Mouse (Mus musculus): ENCODE data around the gene Crx. TPM values are rescaled to one million over a fixed set of nuclear protein-coding genes. Genes with fewer than 3 reads are reported as not detected.

The Crx gene
- polyA plus RNA-seq, 1 experiment from 2014 or later = not detected

DNA sequence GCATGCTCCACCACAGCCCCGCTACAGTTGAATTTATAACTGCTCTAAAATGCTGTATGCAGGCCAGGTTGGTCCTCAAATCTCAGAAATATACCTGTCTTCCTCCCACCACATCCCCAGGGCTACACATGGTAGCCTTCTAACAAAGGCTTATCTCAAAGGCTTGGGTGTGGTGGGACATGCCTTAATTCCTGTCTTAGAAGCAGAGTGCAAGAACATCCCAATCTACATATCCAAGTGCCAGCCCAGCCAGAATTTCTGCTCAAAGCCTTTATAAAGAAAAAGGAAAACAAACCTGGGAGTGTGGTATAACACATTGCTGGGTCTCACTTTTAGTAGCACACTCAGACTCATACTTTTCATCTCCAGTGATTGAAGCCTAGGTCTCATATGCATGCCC, 14.5 kb upstream of the Crx start:
- no peak for DNase-seq (ENCODE audit: low spot score)
- ATAC-seq (replicated peaks; ENCODE audit: low FRiP score) = no peak
- Histone ChIP-seq H3K27me3 (ENCODE audit: control insufficient read depth, insufficient read depth, low read length) (no peaks in the 10 kb centered on the region), H3K4me2 (ENCODE audit: low read depth, low read length, severe bottlenecking) (no peak overlapping the region), H3K27ac (ENCODE audit: low read depth, low read length) (no peak overlapping the region), H3K9me3 (ENCODE audit: control insufficient read depth, low read length) (no peaks in the 10 kb centered on the region), H3K4me3 (ENCODE audit: low read depth, low read length) (no peak overlapping the region), H3K9ac (ENCODE audit: low read length) (no peak overlapping the region), H3K4me1 (replicated peaks; ENCODE audit: control insufficient read depth, insufficient read depth, low read length) (no peaks in the 10 kb centered on the region), H3K36me3 (ENCODE audit: control insufficient read depth, insufficient read depth, low read length) (no peaks in the 10 kb centered on the region)
- 87% methylated on average over 1 of the region's 1 CpGs for WGBS

DNA sequence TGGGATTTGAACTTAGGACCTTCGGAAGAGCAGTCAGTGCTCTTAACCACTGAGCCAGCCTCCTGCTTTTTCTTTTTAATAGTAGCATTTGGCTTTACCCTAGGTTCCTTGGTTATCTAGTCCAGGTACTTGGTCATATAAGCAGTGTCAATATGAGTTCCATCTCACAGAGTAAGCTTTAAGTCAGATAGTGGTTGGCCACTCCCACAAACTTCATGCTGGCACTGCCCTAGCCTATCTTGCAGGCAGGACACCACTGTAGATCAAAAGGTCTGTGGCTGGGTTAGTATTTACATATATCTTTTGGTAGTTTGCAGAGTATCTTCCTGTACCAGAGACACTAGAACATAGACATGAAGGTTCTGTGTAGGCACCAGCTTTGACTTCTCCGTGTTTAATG, 4.4 kb upstream of the Crx start:
- Histone ChIP-seq H3K4me3 (ENCODE audit: low read depth, low read length) (no peak overlapping the region), H3K4me1 (replicated peaks; ENCODE audit: control insufficient read depth, insufficient read depth, low read length) (no peaks in the 10 kb centered on the region), H3K9ac (ENCODE audit: low read length) (no peak overlapping the region), H3K9me3 (ENCODE audit: control insufficient read depth, low read length) (no peaks in the 10 kb centered on the region), H3K4me2 (ENCODE audit: low read depth, low read length, severe bottlenecking) (no peak overlapping the region), H3K27ac (ENCODE audit: low read depth, low read length) (no peak overlapping the region), H3K36me3 (ENCODE audit: control insufficient read depth, insufficient read depth, low read length) (no peaks in the 10 kb centered on the region), H3K27me3 (ENCODE audit: control insufficient read depth, insufficient read depth, low read length) (no peaks in the 10 kb centered on the region)
- no peak for ATAC-seq (replicated peaks; ENCODE audit: low FRiP score)
- DNase-seq (ENCODE audit: low spot score) = no peak
- 86% methylated on average over 2 of the region's 2 CpGs for WGBS

- H3K4me3 ChIP-seq (ENCODE audit: low read depth, low read length) = no peak within 1 kb of the TSS
- WGBS = 82% methylated on average over 2 of the region's 2 CpGs
- no peak within 1 kb of the TSS for H3K27ac ChIP-seq (ENCODE audit: low read depth, low read length)
Observed at GRCm38 (mm10) chr7:15882317-15882716, 2.5 kb upstream of the Crx start, which contains the start of gene Crxos. Crxos (plus strand) TSS chr7:15882617.

DNA sequence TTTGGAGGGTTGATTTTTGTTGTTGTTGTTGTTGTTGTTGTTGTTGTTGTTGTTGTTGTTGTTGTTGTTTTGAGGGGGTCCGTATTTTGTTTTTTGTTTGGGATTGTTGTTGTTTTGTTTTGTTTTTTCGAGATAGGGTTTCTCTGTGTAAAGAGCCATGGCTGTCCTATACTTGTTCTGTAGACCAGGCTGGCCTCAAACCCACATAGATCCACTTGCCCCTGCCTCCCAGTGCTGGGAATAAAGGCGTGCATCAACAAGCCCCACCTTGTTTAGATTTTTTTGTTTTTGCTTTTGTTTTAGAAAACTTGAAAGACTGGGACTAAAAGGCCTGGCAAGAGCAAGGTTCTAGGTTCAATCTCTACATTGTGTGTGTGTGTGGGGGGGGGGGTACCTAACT, 2.1 kb upstream of the Crx start:
- DNase-seq (ENCODE audit: low spot score) = no peak
- 50% methylated on average over 3 of the region's 3 CpGs for WGBS
- Histone ChIP-seq H3K9me3 (ENCODE audit: control insufficient read depth, low read length) (no peaks in the 10 kb centered on the region), H3K4me1 (replicated peaks; ENCODE audit: control insufficient read depth, insufficient read depth, low read length) (no peaks in the 10 kb centered on the region), H3K27ac (ENCODE audit: low read depth, low read length) (no peak overlapping the region), H3K9ac (ENCODE audit: low read length) (no peak overlapping the region), H3K27me3 (ENCODE audit: control insufficient read depth, insufficient read depth, low read length) (no peaks in the 10 kb centered on the region), H3K4me2 (ENCODE audit: low read depth, low read length, severe bottlenecking) (no peak overlapping the region), H3K4me3 (ENCODE audit: low read depth, low read length) (no peak overlapping the region), H3K36me3 (ENCODE audit: control insufficient read depth, insufficient read depth, low read length) (no peaks in the 10 kb centered on the region)
- ATAC-seq (replicated peaks; ENCODE audit: low FRiP score) = peak; percentile 57

More at GRCm38 (mm10) chr7:15882317-15882716, 2.5 kb upstream of the Crx start, which contains the start of gene Crxos:
- H3K36me3 ChIP-seq (ENCODE audit: control insufficient read depth, insufficient read depth, low read length) = no peaks in the 10 kb centered on the region
- DNase-seq (ENCODE audit: low spot score) (no peak), ATAC-seq (replicated peaks; ENCODE audit: low FRiP score) (no peak)
- no peaks in the 10 kb centered on the region for H3K27me3 ChIP-seq (ENCODE audit: control insufficient read depth, insufficient read depth, low read length)
- H3K4me1 ChIP-seq (replicated peaks; ENCODE audit: control insufficient read depth, insufficient read depth, low read length) = no peaks in the 10 kb centered on the region
- H3K9me3 ChIP-seq (ENCODE audit: control insufficient read depth, low read length) = no peaks in the 10 kb centered on the region
- H3K9ac ChIP-seq (ENCODE audit: low read length) = no peak within 1 kb of the TSS
- no peak within 1 kb of the TSS for H3K4me2 ChIP-seq (ENCODE audit: low read depth, low read length, severe bottlenecking)

DNA sequence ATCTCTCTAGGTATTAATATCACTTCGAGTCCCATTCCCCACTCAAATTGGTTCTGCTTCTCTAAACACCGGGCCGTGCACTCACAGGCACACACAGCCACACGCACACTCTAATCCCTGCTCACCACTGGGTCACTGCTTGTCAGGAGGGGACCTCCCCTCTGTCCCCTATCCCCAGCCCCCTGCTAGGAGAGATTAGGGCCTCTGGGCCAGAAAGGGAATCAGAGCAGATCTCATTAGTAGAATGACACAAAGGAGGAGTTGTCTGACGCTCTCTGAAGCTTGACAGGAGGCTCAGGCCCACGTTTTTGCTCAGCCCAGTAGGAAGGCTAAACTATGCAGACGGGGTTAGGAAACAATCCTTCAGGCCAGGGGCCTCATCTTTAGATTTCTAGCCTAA, 1.6 kb upstream of the Crx start:
- Histone ChIP-seq H3K4me2 (ENCODE audit: low read depth, low read length, severe bottlenecking) (no peak overlapping the region), H3K27me3 (ENCODE audit: control insufficient read depth, insufficient read depth, low read length) (no peaks in the 10 kb centered on the region), H3K9ac (ENCODE audit: low read length) (no peak overlapping the region), H3K9me3 (ENCODE audit: control insufficient read depth, low read length) (no peaks in the 10 kb centered on the region), H3K36me3 (ENCODE audit: control insufficient read depth, insufficient read depth, low read length) (no peaks in the 10 kb centered on the region), H3K27ac (ENCODE audit: low read depth, low read length) (no peak overlapping the region), H3K4me1 (replicated peaks; ENCODE audit: control insufficient read depth, insufficient read depth, low read length) (no peaks in the 10 kb centered on the region), H3K4me3 (ENCODE audit: low read depth, low read length) (no peak overlapping the region)
- WGBS = 1% methylated on average over 7 of the region's 7 CpGs
- DNase-seq (ENCODE audit: low spot score) (peak; percentile 52), ATAC-seq (replicated peaks; ENCODE audit: low FRiP score) (peak; percentile 77)

DNA sequence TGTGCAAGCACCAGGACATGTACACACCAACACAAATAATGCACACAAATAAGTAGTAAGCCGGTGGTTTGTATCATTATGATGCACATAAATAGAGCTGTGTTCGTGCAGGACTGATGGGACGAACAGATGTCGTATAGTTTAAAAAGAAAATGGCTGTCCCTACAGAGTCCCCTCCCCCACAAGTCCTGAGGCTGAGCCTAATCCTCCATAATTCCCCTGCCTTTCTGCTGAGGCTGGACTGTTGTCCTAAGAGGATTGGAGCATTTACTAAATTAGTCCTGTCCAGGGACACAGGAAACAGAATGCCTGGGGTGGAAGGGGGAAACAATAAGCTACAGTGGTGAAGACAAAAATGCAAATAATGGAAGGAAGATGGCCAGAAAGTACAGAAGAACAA, 15.7 kb downstream of the Crx start:
- ATAC-seq (replicated peaks; ENCODE audit: low FRiP score) (no peak), DNase-seq (ENCODE audit: low spot score) (no peak)
- 62% methylated on average over 4 of the region's 4 CpGs for WGBS

GRCm38 (mm10) chr7:15859657-15860056, 20.1 kb downstream of the Crx start:
- H3K27ac ChIP-seq (ENCODE audit: low read depth, low read length) = no peak overlapping the region
- DNase-seq (ENCODE audit: low spot score) (no peak), ATAC-seq (replicated peaks; ENCODE audit: low FRiP score) (no peak)
- no peak overlapping the region for H3K9ac ChIP-seq (ENCODE audit: low read length)
- no peaks in the 10 kb centered on the region for H3K27me3 ChIP-seq (ENCODE audit: control insufficient read depth, insufficient read depth, low read length)
- H3K4me2 ChIP-seq (ENCODE audit: low read depth, low read length, severe bottlenecking) = no peak overlapping the region
- no peaks in the 10 kb centered on the region for H3K36me3 ChIP-seq (ENCODE audit: control insufficient read depth, insufficient read depth, low read length)
- H3K4me3 ChIP-seq (ENCODE audit: low read depth, low read length) = no peak overlapping the region
- 41% methylated on average over 2 of the region's 2 CpGs for WGBS
- no peaks in the 10 kb centered on the region for H3K4me1 ChIP-seq (replicated peaks; ENCODE audit: control insufficient read depth, insufficient read depth, low read length)
- no peaks in the 10 kb centered on the region for H3K9me3 ChIP-seq (ENCODE audit: control insufficient read depth, low read length)

More for the DNA sequence above, 15.7 kb downstream of the Crx start:
- H3K27me3 ChIP-seq (ENCODE audit: control insufficient read depth, insufficient read depth, low read length) = no peaks in the 10 kb centered on the region
- H3K36me3 ChIP-seq (ENCODE audit: control insufficient read depth, insufficient read depth, low read length) = no peaks in the 10 kb centered on the region
- no peaks in the 10 kb centered on the region for H3K4me1 ChIP-seq (replicated peaks; ENCODE audit: control insufficient read depth, insufficient read depth, low read length)
- H3K9ac ChIP-seq (ENCODE audit: low read length) = no peak overlapping the region
- H3K9me3 ChIP-seq (ENCODE audit: control insufficient read depth, low read length) = no peaks in the 10 kb centered on the region
- no peak overlapping the region for H3K27ac ChIP-seq (ENCODE audit: low read depth, low read length)
- no peak overlapping the region for H3K4me3 ChIP-seq (ENCODE audit: low read depth, low read length)
- no peak overlapping the region for H3K4me2 ChIP-seq (ENCODE audit: low read depth, low read length, severe bottlenecking)

GRCm38 (mm10) chr7:15839578-15839977, 40.2 kb downstream of the Crx start, which contains the start of gene Obox6:
Obox6 (minus strand) TSS chr7:15839678.
- Histone ChIP-seq H3K4me1 (replicated peaks; ENCODE audit: control insufficient read depth, insufficient read depth, low read length) (no peaks in the 10 kb centered on the region), H3K27ac (ENCODE audit: low read depth, low read length) (no peak within 1 kb of the TSS), H3K4me2 (ENCODE audit: low read depth, low read length, severe bottlenecking) (no peak within 1 kb of the TSS), H3K9me3 (ENCODE audit: control insufficient read depth, low read length) (peaks cover 5% of the 10 kb centered on the region; the same call in 1 of the 2 replicates), H3K9ac (ENCODE audit: low read length) (no peak within 1 kb of the TSS), H3K36me3 (ENCODE audit: control insufficient read depth, insufficient read depth, low read length) (no peaks in the 10 kb centered on the region), H3K4me3 (ENCODE audit: low read depth, low read length) (no peak within 1 kb of the TSS), H3K27me3 (ENCODE audit: control insufficient read depth, insufficient read depth, low read length) (no peaks in the 10 kb centered on the region)
- DNase-seq (ENCODE audit: low spot score) = no peak
- WGBS = 89% methylated on average over 3 of the region's 3 CpGs
- ATAC-seq (replicated peaks; ENCODE audit: low FRiP score) = no peak
